Mouse (Mus musculus) brain, embryonic 14.5 days (tissue): ENCODE data around the gene Ppp1ca.

Experiments used
- CTCF ChIP-seq: fragments of 200-500 bp; IDR thresholded peaks from 2 replicates; pipeline ENCODE4 v1.5.1; 2012; ENCODE audit warnings: inconsistent platforms, mild to moderate bottlenecking, moderate library complexity, borderline replicate concordance; ENCODE audit not compliant: insufficient read depth, insufficient read length; ENCODE audit errors: extremely low read depth
- POLR2A ChIP-seq: fragments of 200-500 bp; IDR thresholded peaks from 2 replicates; pipeline ENCODE4 v1.6.1; 2012; ENCODE audit warnings: mild to moderate bottlenecking, inconsistent platforms, borderline replicate concordance; ENCODE audit not compliant: poor library complexity, insufficient read depth, insufficient read length, severe bottlenecking; ENCODE audit errors: extremely low read depth

- no peak for TF ChIP-seq POLR2A
- TF ChIP-seq CTCF: no peak
These were observed 39.2 kb upstream of the Ppp1ca start for GRCm38 (mm10) chr19:4152445-4153231.
